Mouse (Mus musculus): ENCODE measurements around the gene Aldh5a1. TPM values are rescaled to one million over a fixed set of nuclear protein-coding genes. Genes with fewer than 3 reads are reported as not detected.

Gene Aldh5a1
- total RNA-seq, 2 experiments from 2014 or later, result 40.3 to 44.6 TPM

DNA sequence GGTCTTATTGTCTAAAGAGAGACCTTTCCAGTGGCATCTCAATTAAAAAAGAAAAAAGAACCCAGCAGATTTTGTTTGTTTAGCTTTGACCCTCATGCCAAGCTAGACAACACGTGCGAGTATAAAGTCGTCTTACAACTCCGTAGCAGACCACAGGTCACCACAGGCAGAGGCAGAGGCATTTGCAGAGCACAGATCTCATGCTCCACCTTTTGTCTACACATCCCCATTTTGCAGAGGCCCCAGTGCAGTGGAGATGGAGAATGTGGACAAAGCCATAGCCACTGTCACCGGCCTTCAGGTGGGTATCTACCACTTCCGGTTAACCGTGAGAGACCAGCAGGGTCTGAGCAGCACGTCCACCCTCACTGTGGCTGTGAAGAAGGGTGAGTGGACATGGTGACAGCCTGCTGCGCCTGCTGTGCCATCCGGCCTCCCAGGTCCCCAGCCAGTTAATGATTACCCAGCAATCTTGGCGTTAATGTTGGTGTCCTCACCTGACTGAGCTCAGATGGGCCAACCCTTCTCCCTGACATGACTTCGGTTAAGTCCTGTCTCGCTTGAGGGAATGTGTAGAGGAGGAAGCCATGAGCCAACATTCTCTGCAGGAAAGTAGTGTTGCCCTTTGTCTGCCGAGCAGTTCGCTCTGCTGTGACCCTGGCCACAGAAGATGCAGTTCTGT is 58.0 kb downstream of the Aldh5a1 start:
- intact Hi-C loops (cut with DNase I), result no loop called here
- DNase-seq, result no peak

DNA sequence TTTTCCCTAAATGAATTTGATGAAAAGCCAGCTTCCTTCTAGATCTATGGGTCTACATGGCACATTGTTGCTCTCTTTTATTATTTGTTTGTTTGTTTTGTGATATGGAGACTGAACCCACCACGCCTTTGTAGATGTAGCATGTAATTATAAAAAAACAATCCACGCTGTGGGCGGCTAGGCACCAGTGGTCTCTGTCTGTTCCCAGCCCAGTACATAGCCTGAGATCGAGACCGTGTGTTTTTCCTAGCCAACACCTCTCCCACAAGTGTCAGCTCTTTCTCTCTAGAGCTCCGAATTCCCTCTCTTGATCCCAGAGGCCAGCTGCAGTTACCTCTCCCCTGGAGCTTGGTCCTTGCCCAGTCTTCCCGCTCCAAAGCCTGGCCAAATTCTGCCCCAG is 69.2 kb downstream of the Aldh5a1 start:
- intact Hi-C loops (cut with DNase I), result no loop called here
- no peak for DNase-seq

DNA sequence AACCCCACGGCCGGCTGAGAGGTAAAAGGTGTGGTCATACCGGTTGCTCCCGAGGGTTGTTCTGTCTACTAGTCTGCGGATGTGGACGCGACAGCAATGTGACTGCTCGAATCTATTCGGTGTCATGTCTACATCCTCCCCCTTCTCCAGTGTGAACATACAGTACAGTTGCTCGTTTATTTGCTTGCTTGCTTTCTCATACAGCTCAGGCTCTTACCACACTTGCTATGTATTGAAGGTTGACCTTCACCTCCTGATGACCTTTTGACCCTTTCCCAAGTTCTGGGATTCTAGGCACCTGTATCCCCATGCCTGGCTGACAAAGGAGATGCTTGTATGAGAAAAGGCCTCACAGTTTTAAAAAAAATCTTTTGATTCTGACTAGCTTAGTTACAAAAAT is 69.7 kb downstream of the Aldh5a1 start:
- intact Hi-C loops (cut with DNase I), result no loop called here
- no peak for DNase-seq

DNA sequence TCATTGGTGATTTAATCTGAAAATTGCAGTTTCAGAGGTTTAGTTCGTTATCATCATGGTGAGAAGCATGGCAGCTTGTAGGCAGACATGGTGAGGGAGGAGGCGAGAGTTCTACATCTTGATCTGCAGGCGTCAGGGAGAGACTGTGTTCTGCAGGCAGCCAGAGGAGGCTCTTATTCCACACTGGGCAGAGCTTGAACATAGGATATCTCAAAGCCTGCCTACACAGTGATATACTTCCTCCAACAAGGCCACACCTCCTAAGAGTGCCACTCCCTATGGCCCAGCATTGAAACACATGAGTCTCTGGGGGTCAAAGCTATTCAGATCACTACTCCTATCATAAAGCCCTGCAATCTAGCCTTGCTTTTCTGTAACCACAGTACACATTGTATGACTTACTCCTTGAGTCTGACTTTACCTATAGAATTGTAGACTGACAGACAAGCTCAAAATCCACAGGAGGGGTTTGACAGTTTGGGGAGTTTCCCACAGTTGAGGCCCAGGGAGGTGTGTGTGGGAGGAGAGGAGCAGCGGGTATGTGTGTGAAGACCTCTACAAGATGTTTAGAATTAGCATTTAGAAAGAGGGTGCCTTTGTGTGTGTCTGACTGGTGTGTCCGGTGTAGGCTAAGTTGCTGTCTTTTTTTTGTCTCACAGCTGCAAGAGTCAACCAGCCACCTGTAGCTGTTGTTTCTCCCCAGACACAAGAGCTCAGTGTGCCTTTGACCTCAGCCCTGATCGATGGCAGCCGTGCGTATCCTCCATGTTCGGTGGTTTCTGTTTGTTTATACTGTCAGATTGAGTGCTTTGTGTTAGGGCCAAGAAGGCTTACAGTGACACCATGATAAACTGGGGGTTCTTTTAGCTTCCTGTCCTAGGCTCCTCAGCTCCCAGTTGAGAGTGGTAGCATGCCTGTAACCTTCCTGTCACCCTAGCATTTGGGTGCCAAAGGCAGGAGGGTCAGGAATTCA is 70.7 kb downstream of the Aldh5a1 start:
- no peak for DNase-seq
- intact Hi-C loops (cut with DNase I), result no loop called here

DNA sequence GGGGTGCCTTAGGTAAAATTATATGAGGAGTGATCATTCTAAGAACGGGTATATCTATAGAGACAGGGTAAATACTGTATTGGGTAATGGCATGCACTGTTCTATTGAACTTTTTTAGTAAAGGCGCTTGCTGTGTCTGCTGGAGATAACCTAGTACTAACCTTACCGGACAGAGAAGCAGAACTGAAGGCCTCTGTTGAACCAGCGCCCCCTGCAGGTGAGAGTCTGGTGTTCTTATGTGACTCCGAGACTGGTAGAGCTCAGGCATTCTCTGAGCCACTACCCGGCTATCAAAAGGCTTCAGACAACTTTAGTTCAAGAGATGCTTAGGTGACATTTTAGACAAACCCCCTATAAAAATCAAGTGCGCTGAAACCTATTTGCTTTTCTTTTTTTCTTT is 74.9 kb downstream of the Aldh5a1 start:
- intact Hi-C loops (cut with DNase I), result no loop called here
- peak; percentile 38 for DNase-seq

DNA sequence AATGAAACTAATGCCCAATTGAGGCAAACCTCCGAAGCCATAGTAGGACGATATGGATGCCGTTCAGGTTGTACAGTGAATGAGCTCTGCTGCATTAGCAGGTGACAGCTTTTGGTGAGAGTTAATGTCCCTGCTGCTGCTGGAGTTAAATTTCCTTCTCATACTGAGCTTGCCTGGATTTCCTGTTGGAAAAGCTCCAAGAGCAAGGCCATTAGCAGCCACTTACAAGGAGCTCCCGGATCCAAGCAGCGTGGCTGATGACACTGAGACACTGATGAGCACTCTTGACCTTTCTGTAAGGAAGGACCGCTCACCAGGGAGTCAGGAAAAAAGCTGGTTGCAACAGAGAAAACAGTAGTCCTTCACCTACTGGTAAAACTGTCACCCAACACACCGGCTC is 75.4 kb downstream of the Aldh5a1 start:
- no peak for DNase-seq
- intact Hi-C loops (cut with DNase I), result no loop called here

DNA sequence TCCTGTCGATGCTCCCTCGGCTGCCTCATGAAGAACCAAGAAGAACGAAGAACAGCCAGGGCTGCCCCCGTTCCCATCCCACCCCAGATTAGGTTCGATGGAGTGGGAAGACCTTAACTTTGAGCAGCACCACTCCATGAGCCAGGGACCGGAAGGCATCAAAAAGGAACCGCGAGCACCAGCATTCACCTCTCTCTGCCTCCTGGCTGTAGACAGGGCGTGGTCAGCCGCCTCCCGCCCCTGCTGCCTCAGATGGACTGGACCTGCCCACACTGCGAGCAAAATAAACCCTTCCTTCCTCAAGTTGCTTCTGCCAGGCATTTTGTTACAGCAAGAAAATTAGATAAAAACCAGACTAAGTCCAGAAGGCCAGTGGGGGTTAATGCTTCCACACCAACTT is 76.4 kb downstream of the Aldh5a1 start:
- intact Hi-C loops (cut with DNase I), result no loop called here

DNA sequence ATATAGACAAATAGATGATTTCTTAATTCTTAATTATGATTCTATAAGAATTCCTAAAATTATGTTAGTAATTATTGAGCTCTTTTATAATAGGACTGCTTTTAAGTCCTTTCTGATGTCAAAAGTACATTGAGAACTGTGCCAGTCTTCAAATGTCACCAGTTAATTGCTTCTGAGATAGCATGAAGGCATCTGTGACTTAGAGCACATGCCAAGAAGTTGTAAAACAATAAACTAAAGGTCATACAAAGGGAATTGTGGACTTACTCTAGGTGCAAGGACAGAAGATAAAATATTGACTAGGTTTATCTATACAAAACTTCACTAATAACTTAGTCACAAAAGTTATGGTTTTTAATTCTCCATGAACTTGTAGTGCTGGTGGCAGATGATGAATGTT is 78.3 kb downstream of the Aldh5a1 start:
- intact Hi-C loops (cut with DNase I), result no loop called here
- DNase-seq, result no peak

More for the DNA sequence above, 76.4 kb downstream of the Aldh5a1 start:
- no peak for DNase-seq

Other genes starting within 250 kb of the Aldh5a1 start
- not detected for gene Armh2, start 196.4 kb downstream of the Aldh5a1 start, total RNA-seq (2021)
- 1 to 10 TPM; 4.0 to 5.5 TPM for gene Gmnn, start 175.7 kb downstream of the Aldh5a1 start, total RNA-seq (2021)
- 100 to 1,000 TPM; 219 to 228 TPM for gene BC005537, start 136.0 kb downstream of the Aldh5a1 start, total RNA-seq (2021)
- gene Acot13, start 106.1 kb downstream of the Aldh5a1 start, total RNA-seq (2021), result 10 to 100 TPM; 37.2 to 38.3 TPM
- gene Tdp2, start 106.0 kb downstream of the Aldh5a1 start, total RNA-seq (2021), result 10 to 100 TPM; 22.4 to 22.6 TPM
- 10 to 100 TPM; 19.1 to 22.2 TPM for gene D130043K22Rik, start 92.5 kb downstream of the Aldh5a1 start, total RNA-seq (2021)
- gene Gpld1, start 5.5 kb upstream of the Aldh5a1 start, total RNA-seq (2021), result 1 to 10 TPM; 2.9 to 3.0 TPM
- gene Mrs2, start 82.7 kb upstream of the Aldh5a1 start, total RNA-seq (2021), result 10 to 100 TPM; 40.0 to 42.2 TPM
- gene Dcdc2a, start 118.3 kb upstream of the Aldh5a1 start, total RNA-seq (2021), result 1 to 10 TPM; 3.8 TPM

Data from left cerebral cortex, postnatal 4 days (tissue).